Mouse (Mus musculus) layer of hippocampus, postnatal 14 days (tissue): ENCODE results near the gene Synpo2. TPM values are rescaled to one million over a fixed set of nuclear protein-coding genes. Genes with fewer than 3 reads are reported as not detected.

Experiments used
- DNase-seq, 2 experiments: peaks; one replicate each; pipeline ENCODE4 v3.0.0; 2021 to 2022; ENCODE audit warnings: low spot score in 2 of 2, mixed read lengths in 1 of 2
- total RNA-seq, 2 experiments: library from RNA; stranded (reverse); gene quantifications; 2 replicates each; pipeline ENCODE4 v1.2.3; 2021

The Synpo2 gene
- total RNA-seq, 2 experiments from 2014 or later, result 2.3 to 10.3 TPM

- DNase-seq, result no peak
These were observed 66.6 kb downstream of the Synpo2 start for GRCm38 (mm10) chr3:123169398-123169797.

- peak; percentile 33 to 68 for DNase-seq
These were observed 67.1 kb downstream of the Synpo2 start for GRCm38 (mm10) chr3:123168815-123169214.

GRCm38 (mm10) chr3:123166450-123166849, 69.5 kb downstream of the Synpo2 start:
- DNase-seq, result no peak

GRCm38 (mm10) chr3:123164183-123164582, 71.8 kb downstream of the Synpo2 start:
- no peak for DNase-seq

GRCm38 (mm10) chr3:123163192-123163523, 72.8 kb downstream of the Synpo2 start:
- no peak for DNase-seq

- DNase-seq, result no peak
These were observed 73.4 kb downstream of the Synpo2 start for GRCm38 (mm10) chr3:123162289-123163191.

GRCm38 (mm10) chr3:123160792-123161191, 75.2 kb downstream of the Synpo2 start:
- DNase-seq, result peak in 1 of 2 experiments; percentile 34

- DNase-seq, result peak; percentile 36 to 73
These were observed 76.7 kb downstream of the Synpo2 start for GRCm38 (mm10) chr3:123159139-123159824.

- no peak for DNase-seq
These were observed 77.4 kb downstream of the Synpo2 start for GRCm38 (mm10) chr3:123158579-123158978.

GRCm38 (mm10) chr3:123153337-123153736, 82.6 kb downstream of the Synpo2 start:
- no peak for DNase-seq

GRCm38 (mm10) chr3:123152911-123153310, 83.0 kb downstream of the Synpo2 start:
- no peak for DNase-seq

- DNase-seq, result no peak
These were observed 85.3 kb downstream of the Synpo2 start for GRCm38 (mm10) chr3:123150523-123151135.

- no peak for DNase-seq
These were observed 86.4 kb downstream of the Synpo2 start for GRCm38 (mm10) chr3:123149380-123150162.

GRCm38 (mm10) chr3:123148641-123149040, 87.3 kb downstream of the Synpo2 start:
- DNase-seq, result no peak

- DNase-seq, result no peak
These were observed 89.4 kb downstream of the Synpo2 start for GRCm38 (mm10) chr3:123146557-123146956.

GRCm38 (mm10) chr3:123145942-123146341, 90.0 kb downstream of the Synpo2 start:
- no peak for DNase-seq

- no peak for DNase-seq
These were observed 92.5 kb downstream of the Synpo2 start for GRCm38 (mm10) chr3:123143412-123143811.

- DNase-seq, result no peak
These were observed 93.7 kb downstream of the Synpo2 start for GRCm38 (mm10) chr3:123142298-123142697.

GRCm38 (mm10) chr3:123141069-123141468, 94.9 kb downstream of the Synpo2 start:
- no peak for DNase-seq

GRCm38 (mm10) chr3:123140134-123140533, 95.8 kb downstream of the Synpo2 start:
- no peak for DNase-seq

GRCm38 (mm10) chr3:123139619-123140018, 96.3 kb downstream of the Synpo2 start:
- DNase-seq, result peak in 1 of 2 experiments; percentile 29
